ENCODE assay signal across 16 mouse cellular contexts in genomic region chr8:111708265-111708664, GRCm38 (mm10). TPM values are rescaled to one million over a fixed set of nuclear protein-coding genes. Genes with fewer than 3 reads are reported as not detected.
DNase-seq lines count a peak whose midpoint lies in the region; ATAC-seq lines count a peak whose summit lies in the region.
"Had no signal": no experiment of that assay in that cellular context is flagged by ENCODE, and none has a peak within 500 bp of the region (broad histone marks: within the 10 kb centered on the region; RNA-seq: fewer than 3 reads in every experiment).

No protein-coding gene starts in this region.

- H3K27me3 ChIP-seq in kidney, embryonic 14.5 days (ENCODE audit: control insufficient read depth, insufficient read depth, low read length) = no peaks in the 10 kb centered on the region
- peaks cover 9% of the 10 kb centered on the region; the same call in 1 of the 2 replicates for H3K27me3 ChIP-seq in liver, embryonic 12.5 days (replicated peaks)
- H3K27me3 ChIP-seq: hindbrain, embryonic 12.5 days had no signal

- peak overlapping the region; percentile 57 for H3K27ac ChIP-seq in kidney, embryonic 14.5 days (ENCODE audit: low read depth, low read length)
- peak overlapping the region; percentile 57 for H3K27ac ChIP-seq in liver, embryonic 12.5 days
- H3K27ac ChIP-seq: heart, embryonic 10.5 days; hindbrain, embryonic 12.5 days had no signal

- H3K9me3 ChIP-seq in kidney, embryonic 14.5 days (ENCODE audit: control insufficient read depth, low read length) = no peaks in the 10 kb centered on the region
- no peaks in the 10 kb centered on the region for H3K9me3 ChIP-seq in liver, embryonic 12.5 days (replicated peaks)
- H3K9me3 ChIP-seq: heart, embryonic 10.5 days; hindbrain, embryonic 12.5 days had no signal

- no peak overlapping the region for H3K4me3 ChIP-seq in kidney, embryonic 14.5 days (ENCODE audit: low read length)
- no peak overlapping the region for H3K4me3 ChIP-seq in liver, embryonic 12.5 days
- H3K4me3 ChIP-seq: heart, embryonic 10.5 days; hindbrain, embryonic 12.5 days had no signal

- peaks cover 43% of the 10 kb centered on the region for H3K36me3 ChIP-seq in kidney, embryonic 14.5 days (ENCODE audit: control insufficient read depth, insufficient read depth, low read length)
- peaks cover 22% of the 10 kb centered on the region for H3K36me3 ChIP-seq in liver, embryonic 12.5 days

- 72% methylated on average over 6 of the region's 6 CpGs for WGBS in kidney, embryonic 14.5 days
- 66% methylated on average over 6 of the region's 6 CpGs for WGBS in liver, embryonic 12.5 days (ENCODE audit: insufficient replicate concordance)

- ATAC-seq in kidney, embryonic 14.5 days (ENCODE audit: low FRiP score, low TSS enrichment) = no peak
- ATAC-seq in liver, embryonic 12.5 days = no peak
- no peak for ATAC-seq in megakaryocyte, adult 5-6 weeks (ENCODE audit: poor library complexity, severe bottlenecking)

- no peak overlapping the region for H3K4me2 ChIP-seq in kidney, embryonic 14.5 days (replicated peaks; ENCODE audit: low read depth, low read length)
- H3K4me2 ChIP-seq in liver, embryonic 12.5 days = no peak overlapping the region
- H3K4me2 ChIP-seq: hindbrain, embryonic 12.5 days had no signal

- peak; percentile 36 for DNase-seq in ovary, postnatal 36 days (ENCODE audit: low spot score)
- DNase-seq in ovary, postnatal 10 days (ENCODE audit: low spot score) = no peak
- DNase-seq in yolk sac, embryonic 10.5 days (ENCODE audit: low spot score) = peak; percentile 76
- no peak for DNase-seq in gastrocnemius, adult 8-10 months (ENCODE audit: low spot score in 2 of 2)
- no peak for DNase-seq in right cerebral cortex, postnatal 14 days
- DNase-seq: adrenal gland, postnatal 25 days; cerebellum, adult 18-20 months; embryo, embryonic 11 days; spleen, adult 18-20 months; thymus, postnatal 4 days had no signal

- 0 out of 2 replicates have a peak overlapping the region, but pooled peaks have one; percentile 7 for H3K9ac ChIP-seq in kidney, embryonic 14.5 days (ENCODE audit: low read depth, low read length)
- no peak overlapping the region for H3K9ac ChIP-seq in liver, embryonic 12.5 days
- H3K9ac ChIP-seq: hindbrain, embryonic 12.5 days had no signal

- no peaks in the 10 kb centered on the region for H3K4me1 ChIP-seq in kidney, embryonic 14.5 days (ENCODE audit: control insufficient read depth, insufficient read depth, low read length)
- peaks cover 23% of the 10 kb centered on the region for H3K4me1 ChIP-seq in liver, embryonic 12.5 days
- H3K4me1 ChIP-seq: hindbrain, embryonic 12.5 days had no signal

RNA-seq across cellular contexts. Expression of gene Ctrb1, which starts 17.5 kb away (rescaled TPM):
- not detected in 2 replicates for polyA plus RNA-seq in kidney, embryonic 14.5 days (2014; fragmentation: Nextera tagmentation; extraction: Ambion mirVana)
- polyA plus RNA-seq in liver, embryonic 12.5 days (2016; fragmentation: Nextera tagmentation; extraction: Ambion mirVana) = not detected in 2 replicates
- not detected in 2 replicates for total RNA-seq in megakaryocyte, adult 5-6 weeks (2015)
- total RNA-seq in megakaryocyte, adult 5-6 weeks (2017) = not detected in 2 replicates
- total RNA-seq in gastrocnemius, adult 8-10 months (2022) = under 1 TPM in 1 of 4 experiments, not detected in 3; 0.35 TPM
- total RNA-seq: adrenal gland, postnatal 25 days; layer of hippocampus, postnatal 10 days had no signal
- polyA plus RNA-seq: heart, embryonic 10.5 days; hindbrain, embryonic 12.5 days had no signal

RNA-seq across cellular contexts. Expression of gene Bcar1, which starts 35.3 kb away (rescaled TPM):
- polyA plus RNA-seq in kidney, embryonic 14.5 days (2014; fragmentation: Nextera tagmentation; extraction: Ambion mirVana) = 39.1 and 55.6 TPM in 2 replicates
- polyA plus RNA-seq in liver, embryonic 12.5 days (2016; fragmentation: Nextera tagmentation; extraction: Ambion mirVana) = 9.5 and 10.3 TPM in 2 replicates
- 0.21 TPM in 1 of 2 replicates, not detected in the other for total RNA-seq in megakaryocyte, adult 5-6 weeks (2015)
- total RNA-seq in megakaryocyte, adult 5-6 weeks (2017) = not detected in 2 replicates
- total RNA-seq in gastrocnemius, adult 8-10 months (2022) = 10 to 100 TPM; 10.7 to 11.1 (median 10.8) TPM

Comparison
In these comparisons a context has a peak if more than half of its experiments do, and no peak if none do; other contexts are left out.
1. DNase-seq: peak in ovary, postnatal 36 days (single experiment) and yolk sac, embryonic 10.5 days (single experiment); none in ovary, postnatal 10 days (single experiment), gastrocnemius, adult 8-10 months (0 of 2) and right cerebral cortex, postnatal 14 days (single experiment).
2. RNA of gene Bcar1, which starts 35.3 kb away (total RNA-seq): 10.7 to 11.1 TPM in gastrocnemius, adult 8-10 months; 0.21 TPM in megakaryocyte, adult 5-6 weeks; every median in the first group is over 4 times any median in the second.